Mouse (Mus musculus) fibroblast of lung, adult 2 months (primary cell): ENCODE data around the gene Scube3.

Source experiments
- DNase-seq: peaks from one replicate; pipeline ENCODE4 v3.0.0-alpha.2; 2011; ENCODE audit warnings: low read depth

Scube3 gene

GRCm38 (mm10) chr17:28133193-28133592, 8.7 kb upstream of the Scube3 start:
- DNase-seq = no peak

- no peak for DNase-seq
Observed at GRCm38 (mm10) chr17:28135496-28135895, 6.4 kb upstream of the Scube3 start.

GRCm38 (mm10) chr17:28136266-28136665, 5.7 kb upstream of the Scube3 start:
- DNase-seq = no peak

- no peak for DNase-seq
Observed at GRCm38 (mm10) chr17:28138013-28138412, 3.9 kb upstream of the Scube3 start.

- DNase-seq = no peak
Observed at GRCm38 (mm10) chr17:28138685-28139084, 3.3 kb upstream of the Scube3 start.

GRCm38 (mm10) chr17:28140431-28141204, 1.3 kb upstream of the Scube3 start:
- DNase-seq = no peak

- DNase-seq = no peak
Observed at GRCm38 (mm10) chr17:28141205-28141650, 713 bp upstream of the Scube3 start.

- no peak for DNase-seq
Observed at GRCm38 (mm10) chr17:28142700-28143610, 1.0 kb downstream of the Scube3 start.

GRCm38 (mm10) chr17:28143751-28144150, 1.8 kb downstream of the Scube3 start:
- DNase-seq = no peak

- DNase-seq = no peak
Observed at GRCm38 (mm10) chr17:28144241-28144640, 2.3 kb downstream of the Scube3 start.

- DNase-seq = no peak
Observed at GRCm38 (mm10) chr17:28148288-28148687, 6.3 kb downstream of the Scube3 start.

GRCm38 (mm10) chr17:28149734-28150133, 7.8 kb downstream of the Scube3 start:
- DNase-seq = no peak

GRCm38 (mm10) chr17:28150456-28150855, 8.5 kb downstream of the Scube3 start:
- no peak for DNase-seq

- no peak for DNase-seq
Observed at GRCm38 (mm10) chr17:28153095-28153494, 11.2 kb downstream of the Scube3 start.

GRCm38 (mm10) chr17:28154970-28155369, 13.0 kb downstream of the Scube3 start:
- no peak for DNase-seq

GRCm38 (mm10) chr17:28160361-28160760, 18.4 kb downstream of the Scube3 start:
- no peak for DNase-seq

- no peak for DNase-seq
Observed at GRCm38 (mm10) chr17:28161310-28161881, 19.5 kb downstream of the Scube3 start.

GRCm38 (mm10) chr17:28163666-28164065, 21.7 kb downstream of the Scube3 start:
- DNase-seq = no peak

- DNase-seq = peak; percentile 90
Observed at GRCm38 (mm10) chr17:28170460-28171305, 28.7 kb downstream of the Scube3 start.

- no peak for DNase-seq
Observed at GRCm38 (mm10) chr17:28172690-28173089, 30.7 kb downstream of the Scube3 start.

GRCm38 (mm10) chr17:28176775-28177539, 35.0 kb downstream of the Scube3 start, which contains the start of gene Zfp523:
Gene Zfp523 (plus strand): TSS chr17:28177129.
- no peak for DNase-seq
